Mouse (Mus musculus) liver, embryonic 14.5 days (tissue): ENCODE data around the gene Lgals9.

ENCODE experiments used
- CTCF ChIP-seq: IDR thresholded peaks from 2 replicates; pipeline ENCODE4 v1.5.1; 2016; ENCODE audit warnings: antibody characterized with exemption, low read depth, control low read depth
- EP300 ChIP-seq: IDR thresholded peaks from 2 replicates; pipeline ENCODE4 v1.6.1; 2016; ENCODE audit warnings: antibody characterized with exemption, low read depth

DNA sequence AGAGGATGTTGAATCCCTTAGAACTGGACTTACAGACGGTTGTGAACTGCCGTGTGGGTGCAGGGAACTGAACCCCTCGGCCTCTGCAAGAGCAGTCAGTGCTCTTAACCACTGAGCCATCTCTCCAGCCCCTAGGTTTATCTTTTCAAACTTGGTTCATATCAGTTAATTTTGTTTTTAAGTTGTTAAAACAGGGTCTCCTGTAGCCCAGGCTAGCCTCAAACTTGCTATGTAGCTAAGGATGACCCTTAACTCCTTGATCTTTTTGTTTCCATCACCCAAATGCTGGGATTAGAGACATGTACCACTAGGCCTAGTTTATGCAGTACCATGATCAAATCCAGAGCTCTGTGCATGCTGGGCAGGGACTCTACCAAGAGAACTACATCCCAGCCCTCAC lies 13.0 kb downstream of the Lgals9 start:
- no peak for TF ChIP-seq CTCF
- TF ChIP-seq EP300, result no peak
